Mouse (Mus musculus) stomach, embryonic 14.5 days (tissue): ENCODE results near the gene Capn9. TPM values are rescaled to one million over a fixed set of nuclear protein-coding genes. Genes with fewer than 3 reads are reported as not detected.
A peak's percentile ranks its signal among the peaks of the same experiment; 100 is the strongest.

Experiments used
- ATAC-seq: fragments of 200-750 bp; cut with Nextera tagmentation; 2 replicates; pipeline ENCODE4 v1.8.0; 2017; ENCODE audit warnings: low read depth, moderate TSS enrichment; ENCODE audit not compliant: insufficient number of reproducible peaks, insufficient read depth, low FRiP score
- H3K27ac ChIP-seq: fragments of 300-500 bp; sonication (generic); 2 replicates; pipeline ENCODE4 v1.5.1; 2014; ENCODE audit warnings: mild to moderate bottlenecking, low read length, moderate library complexity, mixed read lengths
- H3K27me3 ChIP-seq: fragments of 300-500 bp; sonication (generic); 2 replicates; pipeline ENCODE4 v1.6.1; 2014; ENCODE audit warnings: low read length, control low read depth, mixed read lengths; ENCODE audit not compliant: control insufficient read depth, insufficient read depth
- H3K36me3 ChIP-seq: fragments of 300-500 bp; sonication (generic); 2 replicates; pipeline ENCODE4 v1.6.1; 2014; ENCODE audit warnings: mild to moderate bottlenecking, control low read depth, low read length, moderate library complexity, mixed read lengths; ENCODE audit not compliant: control insufficient read depth, insufficient read depth
- H3K4me1 ChIP-seq: fragments of 300-500 bp; sonication (generic); 2 replicates; pipeline ENCODE4 v1.6.1; 2014; ENCODE audit warnings: low read length, control low read depth, mixed read lengths; ENCODE audit not compliant: control insufficient read depth, insufficient read depth
- H3K4me2 ChIP-seq: fragments of 300-500 bp; sonication (generic); replicated peaks from 2 replicates; pipeline ENCODE4 v1.6.1; 2014; ENCODE audit warnings: low read depth, low read length, control low read depth
- H3K4me3 ChIP-seq: fragments of 300-500 bp; sonication (generic); 2 replicates; pipeline ENCODE4 v1.5.1; 2014; ENCODE audit warnings: low read depth, low read length, control low read depth
- H3K9ac ChIP-seq: fragments of 300-500 bp; sonication (generic); replicated peaks from 2 replicates; pipeline ENCODE4 v1.6.1; 2014; ENCODE audit warnings: low read depth, mild to moderate bottlenecking, control low read depth, low read length, moderate library complexity, mixed read lengths
- H3K9me3 ChIP-seq: fragments of 300-500 bp; sonication (generic); 2 replicates; pipeline ENCODE4 v1.6.1; 2016; ENCODE audit warnings: low read depth, low read length, control low read depth; ENCODE audit not compliant: control insufficient read depth
- WGBS: fragments of 180-500 bp; shearing (Covaris S2); extraction: QIAGEN DNeasy Blood & Tissue Kit; methylation state at CpG from one replicate; pipeline ENCODE4 v1.1.7; 2014; 5-methylcytosine and 5-hydroxymethylcytosine counted together
- polyA plus RNA-seq: library from polyadenylated mRNA; unstranded; fragments of >200 nt; fragmentation: Nextera tagmentation; extraction: Ambion mirVana; gene quantifications from 2 replicates; pipeline ENCODE4 v1.2.1, GENCODE M21; 2014

Capn9 gene
- polyA plus RNA-seq, 1 experiment from 2014 or later = 0.13 TPM

DNA sequence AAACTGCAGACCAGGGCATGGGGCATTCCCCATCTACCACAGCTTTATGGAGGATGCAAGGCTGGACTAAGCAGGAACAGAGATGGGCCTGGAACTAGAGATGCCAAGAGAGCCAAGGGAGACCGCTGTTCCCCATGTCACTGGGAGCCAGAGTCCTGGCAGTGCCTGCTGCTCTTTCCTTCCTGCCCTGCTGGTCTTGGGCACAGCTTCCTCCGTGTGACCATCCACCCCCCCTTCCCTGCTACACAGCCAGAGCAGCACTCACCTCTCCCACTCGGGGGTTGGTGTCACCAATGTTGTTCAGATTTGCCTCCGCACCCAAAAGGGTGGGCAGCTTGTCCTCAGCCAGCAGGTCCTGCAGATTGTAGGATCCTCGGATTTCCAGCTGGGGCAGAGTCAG, 18.4 kb upstream of the Capn9 start:
- Histone ChIP-seq H3K27ac (no peak overlapping the region), H3K4me3 (no peak overlapping the region)
- WGBS = 66% methylated on average over 5 of the region's 5 CpGs

GRCm38 (mm10) chr8:124567126-124567525, 8.8 kb upstream of the Capn9 start:
- Histone ChIP-seq H3K27ac (no peak overlapping the region), H3K36me3 (no peaks in the 10 kb centered on the region), H3K4me3 (no peak overlapping the region), H3K9me3 (no peaks in the 10 kb centered on the region), H3K4me1 (0 out of 2 replicates have a peak, but pooled peaks cover 2% of the 10 kb centered on the region), H3K4me2 (no peak overlapping the region), H3K27me3 (no peaks in the 10 kb centered on the region), H3K9ac (no peak overlapping the region)
- ATAC-seq = no peak
- WGBS = 81% methylated on average over 6 of the region's 6 CpGs

More for the DNA sequence above, 18.4 kb upstream of the Capn9 start:
- no peak for ATAC-seq
- Histone ChIP-seq H3K4me1 (no peaks in the 10 kb centered on the region), H3K9ac (no peak overlapping the region), H3K9me3 (no peaks in the 10 kb centered on the region), H3K36me3 (peaks cover 3% of the 10 kb centered on the region), H3K27me3 (no peaks in the 10 kb centered on the region), H3K4me2 (no peak overlapping the region)

- no peak overlapping the region for H3K4me2 ChIP-seq
- WGBS = 86% methylated on average over 3 of the region's 3 CpGs
- ATAC-seq = no peak
- H3K27ac ChIP-seq = no peak overlapping the region
- H3K4me1 ChIP-seq = 0 out of 2 replicates have a peak, but pooled peaks cover 2% of the 10 kb centered on the region
- H3K27me3 ChIP-seq = no peaks in the 10 kb centered on the region
- H3K9ac ChIP-seq = no peak overlapping the region
- H3K9me3 ChIP-seq = no peaks in the 10 kb centered on the region
- H3K4me3 ChIP-seq = no peak overlapping the region
- H3K36me3 ChIP-seq = no peaks in the 10 kb centered on the region
Measured at GRCm38 (mm10) chr8:124567584-124567983, 8.3 kb upstream of the Capn9 start.

DNA sequence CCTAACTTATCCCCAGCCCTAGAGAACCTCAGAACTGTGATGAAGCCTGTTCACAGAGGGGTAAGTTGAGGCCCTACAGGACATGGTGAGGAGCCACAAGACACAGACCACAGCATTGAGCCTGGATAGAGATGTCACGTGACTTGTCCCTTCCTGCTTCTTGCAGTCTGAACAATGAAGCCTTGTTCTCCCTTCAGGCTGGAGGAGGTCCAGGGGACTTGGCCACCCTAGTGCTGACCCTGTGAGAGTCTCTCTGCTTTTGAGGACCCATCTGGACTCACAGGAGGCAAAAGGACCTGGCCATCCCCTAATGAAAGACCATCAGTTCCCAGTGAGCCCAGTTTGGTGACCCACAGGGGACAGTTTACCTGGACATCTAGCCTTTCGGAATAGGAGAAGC, 6.8 kb upstream of the Capn9 start:
- WGBS = 68% methylated on average over 2 of the region's 2 CpGs
- Histone ChIP-seq H3K9ac (no peak overlapping the region), H3K27ac (no peak overlapping the region), H3K4me3 (no peak overlapping the region), H3K27me3 (no peaks in the 10 kb centered on the region), H3K4me1 (0 out of 2 replicates have a peak, but pooled peaks cover 2% of the 10 kb centered on the region), H3K4me2 (no peak overlapping the region), H3K9me3 (no peaks in the 10 kb centered on the region), H3K36me3 (no peaks in the 10 kb centered on the region)
- no peak for ATAC-seq

GRCm38 (mm10) chr8:124569593-124569992, 6.3 kb upstream of the Capn9 start, which contains the start of gene Agt:
TSS of gene Agt (minus strand) at chr8:124569706.
- Histone ChIP-seq H3K4me1 (0 out of 2 replicates have a peak, but pooled peaks cover 2% of the 10 kb centered on the region), H3K4me2 (no peak within 1 kb of the TSS), H3K27ac (no peak within 1 kb of the TSS), H3K4me3 (no peak within 1 kb of the TSS), H3K27me3 (no peaks in the 10 kb centered on the region), H3K9ac (no peak within 1 kb of the TSS), H3K9me3 (no peaks in the 10 kb centered on the region), H3K36me3 (no peaks in the 10 kb centered on the region)
- 75% methylated on average over 2 of the region's 2 CpGs for WGBS
- ATAC-seq = no peak

DNA sequence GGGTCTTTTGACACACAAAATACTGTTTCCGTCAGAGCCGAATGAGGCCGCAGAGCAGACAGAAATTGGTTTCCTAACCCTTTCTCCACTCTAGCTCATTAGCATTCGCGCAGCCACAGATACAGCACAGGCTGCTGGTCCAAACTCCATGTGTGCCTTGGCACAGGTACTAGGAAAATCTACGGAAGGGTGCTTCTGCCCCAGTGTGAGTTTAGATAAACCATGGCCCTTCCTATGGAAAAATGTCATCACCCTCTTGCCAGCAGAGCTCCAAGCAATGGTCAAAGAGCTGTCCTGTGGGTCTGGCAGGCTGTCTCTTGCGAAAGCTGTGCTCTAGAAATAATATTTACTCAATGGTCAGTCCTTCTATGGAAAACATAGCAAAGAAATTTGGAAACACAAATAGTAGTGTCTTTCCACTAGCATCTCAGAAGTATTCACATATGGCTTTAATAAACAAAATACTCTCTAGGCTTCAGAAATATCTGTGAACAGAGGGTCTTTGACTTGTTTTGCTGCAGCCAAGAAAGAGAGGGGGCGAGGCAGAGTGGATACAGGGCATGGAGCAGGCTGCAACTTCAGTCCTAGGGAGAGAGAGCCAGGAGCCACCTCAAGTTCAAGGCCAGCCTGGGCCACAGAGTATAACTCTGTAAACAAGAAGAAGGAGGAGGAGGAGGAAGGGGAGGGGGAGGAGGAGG, 4.0 kb upstream of the Capn9 start:
- ATAC-seq = no peak
- Histone ChIP-seq H3K27me3 (no peaks in the 10 kb centered on the region), H3K27ac (peak overlapping the region; percentile 64), H3K9ac (no peak overlapping the region), H3K4me2 (no peak overlapping the region), H3K4me1 (0 out of 2 replicates have a peak, but pooled peaks cover 2% of the 10 kb centered on the region), H3K4me3 (no peak overlapping the region), H3K36me3 (no peaks in the 10 kb centered on the region), H3K9me3 (no peaks in the 10 kb centered on the region)
- 72% methylated on average over 8 of the region's 8 CpGs for WGBS

GRCm38 (mm10) chr8:124572430-124572775, 3.5 kb upstream of the Capn9 start:
- 0 out of 2 replicates have a peak, but pooled peaks cover 2% of the 10 kb centered on the region for H3K4me1 ChIP-seq
- no peaks in the 10 kb centered on the region for H3K27me3 ChIP-seq
- no peak overlapping the region for H3K4me3 ChIP-seq
- H3K4me2 ChIP-seq = no peak overlapping the region
- H3K9me3 ChIP-seq = no peaks in the 10 kb centered on the region
- H3K9ac ChIP-seq = no peak overlapping the region
- H3K27ac ChIP-seq = peak overlapping the region; percentile 46; the same call in 1 of the 2 replicates
- no peaks in the 10 kb centered on the region for H3K36me3 ChIP-seq
- no peak for ATAC-seq

GRCm38 (mm10) chr8:124573552-124574340, 2.2 kb upstream of the Capn9 start:
- Histone ChIP-seq H3K4me2 (no peak overlapping the region), H3K9me3 (no peaks in the 10 kb centered on the region), H3K4me1 (0 out of 2 replicates have a peak, but pooled peaks cover 2% of the 10 kb centered on the region), H3K27me3 (no peaks in the 10 kb centered on the region), H3K27ac (peak overlapping the region; percentile 59; the same call in 1 of the 2 replicates), H3K9ac (no peak overlapping the region), H3K4me3 (no peak overlapping the region), H3K36me3 (no peaks in the 10 kb centered on the region)
- peak; percentile 48; the same call in 1 of the 2 replicates for ATAC-seq
- 62% methylated on average over 15 of the region's 15 CpGs for WGBS
